Comparison of ENCODE assay signal across 8 mouse cellular contexts in genomic region chr2:51914944-51915680, GRCm38 (mm10). TPM values are rescaled to one million over a fixed set of nuclear protein-coding genes. Genes with fewer than 3 reads are reported as not detected.
DNase-seq lines count a peak whose midpoint lies in the region; ATAC-seq lines count a peak whose summit lies in the region.

No protein-coding gene starts in this region.

- no peaks in the 10 kb centered on the region for H3K9me3 ChIP-seq in heart, embryonic 11.5 days (replicated peaks; ENCODE audit: control insufficient read depth, low read length)
- H3K9me3 ChIP-seq in forebrain, embryonic 15.5 days: no peaks in the 10 kb centered on the region
- H3K9me3 ChIP-seq in hindbrain, embryonic 14.5 days (ENCODE audit: control insufficient read depth, low read length): no peaks in the 10 kb centered on the region

- no peak overlapping the region for H3K4me3 ChIP-seq in heart, embryonic 11.5 days (ENCODE audit: low read depth, low read length)
- no peak overlapping the region for H3K4me3 ChIP-seq in forebrain, embryonic 15.5 days
- H3K4me3 ChIP-seq in hindbrain, embryonic 14.5 days (replicated peaks; ENCODE audit: low read length): no peak overlapping the region

- no peak overlapping the region for H3K27ac ChIP-seq in heart, embryonic 11.5 days (ENCODE audit: low read depth, low read length)
- H3K27ac ChIP-seq in forebrain, embryonic 15.5 days (replicated peaks): no peak overlapping the region
- H3K27ac ChIP-seq in hindbrain, embryonic 14.5 days: no peak overlapping the region

- ATAC-seq in heart, embryonic 11.5 days (replicated peaks; ENCODE audit: insufficient number of reproducible peaks, low FRiP score, low TSS enrichment): no peak
- ATAC-seq in forebrain, embryonic 15.5 days (replicated peaks): peak; percentile 71; the same call in 1 of the 2 replicates
- peak; percentile 87 for ATAC-seq in hindbrain, embryonic 14.5 days (ENCODE audit: low FRiP score)
- ATAC-seq in megakaryocyte-erythroid progenitor cell, adult 5-6 weeks (replicated peaks; ENCODE audit: low FRiP score, low TSS enrichment, poor library complexity, severe bottlenecking): peak; percentile 89

- no peaks in the 10 kb centered on the region for H3K36me3 ChIP-seq in heart, embryonic 11.5 days (ENCODE audit: control insufficient read depth, insufficient read depth, low read length)
- H3K36me3 ChIP-seq in forebrain, embryonic 15.5 days: no peaks in the 10 kb centered on the region
- H3K36me3 ChIP-seq in hindbrain, embryonic 14.5 days (replicated peaks; ENCODE audit: control insufficient read depth, insufficient read depth): no peaks in the 10 kb centered on the region

- no peak overlapping the region for H3K9ac ChIP-seq in heart, embryonic 11.5 days (ENCODE audit: low read depth, low read length)
- no peak overlapping the region for H3K9ac ChIP-seq in forebrain, embryonic 15.5 days (replicated peaks)
- no peak overlapping the region for H3K9ac ChIP-seq in hindbrain, embryonic 14.5 days

- peaks cover 6% of the 10 kb centered on the region; the same call in 1 of the 2 replicates for H3K4me1 ChIP-seq in heart, embryonic 11.5 days (ENCODE audit: control insufficient read depth, insufficient read depth, low read length)
- no peaks in the 10 kb centered on the region for H3K4me1 ChIP-seq in forebrain, embryonic 15.5 days
- no peaks in the 10 kb centered on the region for H3K4me1 ChIP-seq in hindbrain, embryonic 14.5 days (replicated peaks; ENCODE audit: control insufficient read depth, insufficient read depth, low read length)

- no peaks in the 10 kb centered on the region for H3K27me3 ChIP-seq in heart, embryonic 11.5 days (ENCODE audit: control insufficient read depth, insufficient read depth, low read length)
- no peaks in the 10 kb centered on the region for H3K27me3 ChIP-seq in forebrain, embryonic 15.5 days
- H3K27me3 ChIP-seq in hindbrain, embryonic 14.5 days (ENCODE audit: control insufficient read depth, insufficient read depth, low read length): no peaks in the 10 kb centered on the region

- no peak overlapping the region for H3K4me2 ChIP-seq in heart, embryonic 11.5 days
- no peak overlapping the region for H3K4me2 ChIP-seq in forebrain, embryonic 15.5 days (replicated peaks)
- no peak overlapping the region for H3K4me2 ChIP-seq in hindbrain, embryonic 14.5 days (replicated peaks)

- DNase-seq in heart, adult 18-20 months: peak; percentile 69 to 84
- peak; percentile 47 for DNase-seq in cerebellum, adult 11-12 months
- DNase-seq in hindbrain, embryonic 14.5 days (ENCODE audit: low spot score): peak; percentile 90
- peak; percentile 75 to 87 for DNase-seq in layer of hippocampus, postnatal 14 days (ENCODE audit: low spot score in 2 of 2)
- peak; percentile 62 for DNase-seq in right cerebral cortex, postnatal 14 days

- 18% methylated on average over 5 of the region's 5 CpGs for WGBS in heart, embryonic 11.5 days (ENCODE audit: insufficient replicate concordance)
- WGBS in forebrain, embryonic 15.5 days: 9% methylated on average over 5 of the region's 5 CpGs
- WGBS in hindbrain, embryonic 14.5 days: 4% methylated on average over 5 of the region's 5 CpGs

RNA-seq across cellular contexts. Expression of gene Rbm43, which starts 19.9 kb away (rescaled TPM):
- 1 to 10 TPM; 4.0 to 5.2 TPM for total RNA-seq in heart, adult 18-20 months (2021)
- 11.6 and 14.4 TPM in 2 replicates for polyA plus RNA-seq in heart, embryonic 11.5 days (2014; fragmentation: Nextera tagmentation; extraction: Ambion mirVana)
- 5.5 and 6.3 TPM in 2 replicates for polyA plus RNA-seq in forebrain, embryonic 15.5 days (2015; fragmentation: Nextera tagmentation; extraction: Ambion mirVana)
- polyA plus RNA-seq in hindbrain, embryonic 14.5 days (2014; fragmentation: Nextera tagmentation; extraction: Ambion mirVana): 7.5 and 8.6 TPM in 2 replicates
- 10 to 100 TPM; 21.7 to 21.8 TPM for total RNA-seq in layer of hippocampus, postnatal 14 days (2021)
- total RNA-seq in megakaryocyte-erythroid progenitor cell, adult 5-6 weeks (2014; fragmentation: Nextera tagmentation): 82.4 and 84.5 TPM in 2 replicates
- 56.6 and 63.1 TPM in 2 replicates for total RNA-seq in megakaryocyte-erythroid progenitor cell, adult 5-6 weeks (2017)

RNA-seq across cellular contexts. Expression of gene Nmi, which starts 58.2 kb away (rescaled TPM):
- 1 to 10 TPM; 7.1 to 7.9 TPM for total RNA-seq in heart, adult 18-20 months (2021)
- 12.6 and 12.7 TPM in 2 replicates for polyA plus RNA-seq in heart, embryonic 11.5 days (2014; fragmentation: Nextera tagmentation; extraction: Ambion mirVana)
- 4.7 and 6.0 TPM in 2 replicates for polyA plus RNA-seq in forebrain, embryonic 15.5 days (2015; fragmentation: Nextera tagmentation; extraction: Ambion mirVana)
- polyA plus RNA-seq in hindbrain, embryonic 14.5 days (2014; fragmentation: Nextera tagmentation; extraction: Ambion mirVana): 4.5 and 4.7 TPM in 2 replicates
- total RNA-seq in layer of hippocampus, postnatal 14 days (2021): 1 to 10 TPM; 2.2 to 2.3 TPM
- total RNA-seq in megakaryocyte-erythroid progenitor cell, adult 5-6 weeks (2014; fragmentation: Nextera tagmentation): 27.6 and 40.1 TPM in 2 replicates
- total RNA-seq in megakaryocyte-erythroid progenitor cell, adult 5-6 weeks (2017): 39.1 and 102 TPM in 2 replicates
